28 mouse cellular contexts compared by ENCODE assay signal in genomic region chr2:77037211-77037610, GRCm38 (mm10). TPM values are rescaled to one million over a fixed set of nuclear protein-coding genes. Genes with fewer than 3 reads are reported as not detected.
DNase-seq lines count a peak whose midpoint lies in the region; ATAC-seq lines count a peak whose summit lies in the region.
"Had no signal": no experiment of that assay in that cellular context is flagged by ENCODE, and none has a peak within 500 bp of the region (broad histone marks: within the 10 kb centered on the region; RNA-seq: fewer than 3 reads in every experiment).

No protein-coding gene starts in this region.

- H3K36me3 ChIP-seq in heart, embryonic 12.5 days, result peaks cover 66% of the 10 kb centered on the region
- H3K36me3 ChIP-seq in midbrain, embryonic 11.5 days (ENCODE audit: control insufficient read depth, insufficient read depth, low read length), result no peaks in the 10 kb centered on the region
- H3K36me3 ChIP-seq: embryonic facial prominence, embryonic 13.5 days; embryonic facial prominence, embryonic 15.5 days; forebrain, embryonic 10.5 days; forebrain, embryonic 12.5 days; G1E had no signal

- no peak overlapping the region for H3K4me3 ChIP-seq in heart, embryonic 12.5 days
- no peak overlapping the region for H3K4me3 ChIP-seq in midbrain, embryonic 11.5 days (ENCODE audit: low read depth, low read length)
- H3K4me3 ChIP-seq: embryonic facial prominence, embryonic 13.5 days; embryonic facial prominence, embryonic 15.5 days; erythroblast, embryonic 14.5 days; forebrain, embryonic 10.5 days; forebrain, embryonic 12.5 days had no signal

- DNase-seq in gastrocnemius, adult 18-20 months (ENCODE audit: low spot score), result peak; percentile 81
- no peak for DNase-seq in gastrocnemius, postnatal 4 days (ENCODE audit: low spot score in 2 of 2)
- peak; percentile 81 for DNase-seq in heart, adult 11 months
- peak; percentile 74 for DNase-seq in gastrocnemius, postnatal 25 days
- DNase-seq in thymus, postnatal 10 days (ENCODE audit: low spot score in 2 of 2), result no peak
- no peak for DNase-seq in midbrain, embryonic 11.5 days (ENCODE audit: low spot score, missing footprints)
- DNase-seq: adrenal gland, adult 8-10 months; adrenal gland, postnatal 14 days; B cell, adult 2 months; cerebellum, adult 11 months; cerebellum, adult 18-20 months; cerebellum, adult 8-10 months; cerebellum, adult 9-11 months; cerebellum, postnatal 14 days; cerebellum, postnatal 36 days; embryo, embryonic 11 days had no signal

- peaks cover 14% of the 10 kb centered on the region for H3K4me1 ChIP-seq in heart, embryonic 12.5 days (replicated peaks)
- no peaks in the 10 kb centered on the region for H3K4me1 ChIP-seq in midbrain, embryonic 11.5 days (ENCODE audit: control insufficient read depth, insufficient read depth, low read length)
- H3K4me1 ChIP-seq: embryonic facial prominence, embryonic 15.5 days; forebrain, embryonic 10.5 days; forebrain, embryonic 12.5 days had no signal

- no peak overlapping the region for H3K4me2 ChIP-seq in heart, embryonic 12.5 days
- H3K4me2 ChIP-seq in midbrain, embryonic 11.5 days, result no peak overlapping the region
- H3K4me2 ChIP-seq: embryonic facial prominence, embryonic 13.5 days; embryonic facial prominence, embryonic 15.5 days; forebrain, embryonic 12.5 days had no signal

- H3K9me3 ChIP-seq in heart, embryonic 12.5 days (replicated peaks), result no peaks in the 10 kb centered on the region
- no peaks in the 10 kb centered on the region for H3K9me3 ChIP-seq in midbrain, embryonic 11.5 days (ENCODE audit: control insufficient read depth, low read length)
- H3K9me3 ChIP-seq: embryonic facial prominence, embryonic 13.5 days; embryonic facial prominence, embryonic 15.5 days; forebrain, embryonic 10.5 days; forebrain, embryonic 12.5 days had no signal

- no peak for ATAC-seq in heart, embryonic 12.5 days (ENCODE audit: insufficient number of reproducible peaks, low FRiP score)
- no peak for ATAC-seq in midbrain, embryonic 11.5 days (ENCODE audit: low FRiP score)
- ATAC-seq: activated CD4-positive, CD25-positive, alpha-beta regulatory T cell, adult 4 months; CD4-positive, CD25-positive, alpha-beta regulatory T cell, adult 4 months; forebrain, embryonic 14.5 days; Patski had no signal

- no peak overlapping the region; the same call in 1 of the 2 replicates for H3K27ac ChIP-seq in heart, embryonic 12.5 days (ENCODE audit: poor library complexity, severe bottlenecking)
- H3K27ac ChIP-seq in midbrain, embryonic 11.5 days (ENCODE audit: low read depth, low read length), result no peak overlapping the region
- H3K27ac ChIP-seq: embryonic facial prominence, embryonic 13.5 days; embryonic facial prominence, embryonic 15.5 days; forebrain, embryonic 10.5 days; forebrain, embryonic 12.5 days had no signal

- H3K9ac ChIP-seq in heart, embryonic 12.5 days, result no peak overlapping the region
- H3K9ac ChIP-seq in midbrain, embryonic 11.5 days (ENCODE audit: low read length), result no peak overlapping the region
- H3K9ac ChIP-seq: embryonic facial prominence, embryonic 13.5 days; embryonic facial prominence, embryonic 15.5 days; forebrain, embryonic 12.5 days had no signal

- no peaks in the 10 kb centered on the region for H3K27me3 ChIP-seq in heart, embryonic 12.5 days (replicated peaks)
- H3K27me3 ChIP-seq in midbrain, embryonic 11.5 days (ENCODE audit: control insufficient read depth, insufficient read depth, low read length), result no peaks in the 10 kb centered on the region
- H3K27me3 ChIP-seq: CH12.LX; embryonic facial prominence, embryonic 13.5 days; embryonic facial prominence, embryonic 15.5 days; forebrain, embryonic 12.5 days had no signal

- WGBS in heart, embryonic 12.5 days, result 91% methylated on average over 10 of the region's 10 CpGs
- WGBS in midbrain, embryonic 11.5 days, result 91% methylated on average over 10 of the region's 10 CpGs

RNA-seq across cellular contexts. Expression of gene Ttn, which starts 54.9 kb away (rescaled TPM):
- total RNA-seq in gastrocnemius, adult 18-20 months (2021), result 1,000 to 10,000 TPM; 4,889 to 5,895 TPM
- total RNA-seq in gastrocnemius, postnatal 4 days (2021), result 1,000 to 10,000 TPM; 3,850 to 4,932 TPM
- polyA plus RNA-seq in heart, embryonic 12.5 days (2016; fragmentation: Nextera tagmentation; extraction: Ambion mirVana), result 570 and 652 TPM in 2 replicates
- 1,000 to 10,000 TPM; 6,049 to 7,005 TPM for total RNA-seq in gastrocnemius, postnatal 25 days (2021)
- 0.04 TPM in 2 replicates for polyA plus RNA-seq in midbrain, embryonic 11.5 days (2014; fragmentation: Nextera tagmentation; extraction: Ambion mirVana)
- polyA plus RNA-seq: G1E had no signal

Comparison
In these comparisons a context has a peak if more than half of its experiments do, and no peak if none do; other contexts are left out.
1. DNase-seq: peak in gastrocnemius, adult 18-20 months (single experiment), heart, adult 11 months (single experiment) and gastrocnemius, postnatal 25 days (single experiment); none in gastrocnemius, postnatal 4 days (0 of 2), thymus, postnatal 10 days (0 of 2) and midbrain, embryonic 11.5 days (single experiment).